Mouse (Mus musculus): Measurements from ENCODE around the gene Nyap1. TPM values are rescaled to one million over a fixed set of nuclear protein-coding genes. Genes with fewer than 3 reads are reported as not detected.

The Nyap1 gene
- polyA plus RNA-seq, 1 experiment = 3.6 TPM

DNA sequence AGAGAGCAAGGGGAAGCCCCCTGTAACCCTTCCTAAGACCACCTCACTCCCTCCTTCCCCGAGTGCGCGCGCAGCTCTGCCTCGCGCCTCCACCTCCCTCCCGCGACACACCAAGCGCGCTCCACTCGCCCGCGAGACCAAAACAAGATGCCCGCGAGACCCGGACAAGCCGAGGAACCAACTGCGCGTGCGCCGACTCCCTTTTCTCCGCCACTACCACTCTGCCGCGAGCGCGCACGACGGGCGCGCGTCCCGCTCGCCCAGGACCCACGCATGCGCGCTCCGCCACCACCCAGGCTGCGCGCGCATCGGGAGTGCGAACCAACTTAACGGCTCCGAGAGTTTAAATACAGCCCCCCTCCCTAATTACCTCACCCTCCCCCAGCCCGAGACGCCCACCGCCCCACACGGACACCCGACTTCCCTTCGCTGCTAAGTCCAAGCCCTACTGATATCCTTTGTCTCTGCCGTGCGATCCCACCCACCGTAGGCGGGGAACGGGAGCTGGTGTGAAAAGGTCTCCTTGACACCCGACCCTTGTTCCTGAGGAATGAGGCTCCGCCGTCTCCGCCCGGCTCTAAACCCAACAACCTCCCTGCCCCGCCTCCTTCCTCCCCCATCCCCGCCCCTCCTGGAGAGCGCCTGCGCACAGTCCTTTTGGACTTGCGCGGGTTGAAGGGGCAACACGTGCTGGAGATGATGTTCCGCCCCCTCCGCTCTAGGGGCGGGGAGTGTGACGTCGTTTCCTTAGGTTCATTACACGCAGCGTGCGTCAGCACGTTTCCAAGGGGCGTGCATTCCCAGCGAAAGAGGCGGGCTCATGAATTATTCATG, 44.9 kb upstream of the Nyap1 start:
- Histone ChIP-seq H3K4me3 (ENCODE audit: insufficient read depth, poor library complexity, severe bottlenecking) (peak overlapping the region; percentile 79), H3K79me3 (ENCODE audit: low read depth) (peaks cover 34% of the 10 kb centered on the region), H3K36me3 (ENCODE audit: control insufficient read depth, insufficient read depth) (peaks cover 39% of the 10 kb centered on the region), H3K27me3 (ENCODE audit: control insufficient read depth, insufficient read depth, insufficient read length) (no peaks in the 10 kb centered on the region), H3ac (ENCODE audit: control insufficient read depth, insufficient read length, low read depth) (peak overlapping the region; percentile 80), H3K79me2 (ENCODE audit: control insufficient read depth, insufficient read depth) (peaks cover 46% of the 10 kb centered on the region)
- peak; percentile 95 for TF ChIP-seq MAX (IDR thresholded peaks at IDR 0.05)
- no peak for TF ChIP-seq CTCF (IDR thresholded peaks at IDR 0.05; ENCODE audit: control insufficient read depth, insufficient read depth, insufficient read length)
- peak; percentile 89 for TF ChIP-seq USF1 (IDR thresholded peaks at IDR 0.05; ENCODE audit: low read depth)

DNA sequence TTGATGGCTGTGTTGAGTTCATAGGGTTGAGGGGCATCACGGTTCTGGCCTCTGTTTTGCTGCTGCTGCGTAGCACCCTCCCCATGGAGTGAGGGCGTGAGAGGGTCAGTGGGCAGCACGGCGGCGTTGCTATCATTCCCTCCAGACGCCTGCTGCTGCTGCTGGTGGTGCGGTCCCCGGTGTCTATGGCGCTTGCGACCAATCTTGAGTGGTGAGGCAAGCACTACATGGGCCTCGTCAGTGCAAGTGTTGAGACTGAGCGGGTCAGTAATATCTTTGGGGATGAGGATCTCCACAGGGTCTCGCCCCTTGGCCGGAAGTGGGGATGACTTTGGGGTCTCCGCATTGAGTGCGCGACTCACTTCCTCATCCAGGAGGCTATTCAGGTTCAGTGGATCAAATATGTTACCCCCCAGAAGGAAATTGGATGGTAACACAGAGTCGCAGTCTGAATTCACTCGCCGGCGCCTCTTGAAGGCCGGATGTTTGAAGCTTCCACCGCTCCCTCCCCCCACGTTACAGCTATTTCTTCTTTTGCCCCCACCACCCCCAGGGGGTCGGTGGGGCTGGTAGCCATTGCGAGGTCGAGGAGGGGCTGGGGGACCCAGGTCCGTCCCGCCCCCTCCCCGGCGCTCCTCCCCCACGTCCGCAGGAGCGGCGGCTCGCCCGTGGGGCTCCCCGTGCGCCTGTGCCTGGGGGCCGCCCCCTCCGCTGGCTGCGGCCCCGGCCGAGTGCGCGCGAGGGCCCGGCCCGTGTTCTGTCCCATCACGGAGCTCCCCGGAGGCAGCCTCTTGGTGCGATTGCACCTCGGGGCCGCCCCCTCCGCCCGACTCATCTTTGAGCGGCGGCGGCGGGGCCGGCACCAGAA, 44.0 kb upstream of the Nyap1 start:
- Histone ChIP-seq H3K4me3 (ENCODE audit: insufficient read depth, poor library complexity, severe bottlenecking) (peak overlapping the region; percentile 79), H3K27me3 (ENCODE audit: control insufficient read depth, insufficient read depth, insufficient read length) (no peaks in the 10 kb centered on the region), H3ac (ENCODE audit: control insufficient read depth, insufficient read length, low read depth) (peak overlapping the region; percentile 80), H3K79me3 (ENCODE audit: low read depth) (peaks cover 34% of the 10 kb centered on the region), H3K36me3 (ENCODE audit: control insufficient read depth, insufficient read depth) (peaks cover 47% of the 10 kb centered on the region), H3K79me2 (ENCODE audit: control insufficient read depth, insufficient read depth) (peaks cover 54% of the 10 kb centered on the region)
- TF ChIP-seq FOSL1 (IDR thresholded peaks at IDR 0.05; ENCODE audit: insufficient read depth, low read length, poor library complexity, severe bottlenecking) (no peak), MYOD1 (IDR thresholded peaks at IDR 0.05; ENCODE audit: control insufficient read depth, insufficient read length, low read depth) (no peak), CTCF (IDR thresholded peaks at IDR 0.05; ENCODE audit: control insufficient read depth, insufficient read depth, insufficient read length) (no peak), MAX (IDR thresholded peaks at IDR 0.05) (no peak), MYOG (IDR thresholded peaks at IDR 0.05; ENCODE audit: control insufficient read depth, extremely low read depth, insufficient read length) (no peak), USF1 (IDR thresholded peaks at IDR 0.05; ENCODE audit: low read depth) (no peak), CEBPB (IDR thresholded peaks at IDR 0.05; ENCODE audit: low read depth) (no peak)

DNA sequence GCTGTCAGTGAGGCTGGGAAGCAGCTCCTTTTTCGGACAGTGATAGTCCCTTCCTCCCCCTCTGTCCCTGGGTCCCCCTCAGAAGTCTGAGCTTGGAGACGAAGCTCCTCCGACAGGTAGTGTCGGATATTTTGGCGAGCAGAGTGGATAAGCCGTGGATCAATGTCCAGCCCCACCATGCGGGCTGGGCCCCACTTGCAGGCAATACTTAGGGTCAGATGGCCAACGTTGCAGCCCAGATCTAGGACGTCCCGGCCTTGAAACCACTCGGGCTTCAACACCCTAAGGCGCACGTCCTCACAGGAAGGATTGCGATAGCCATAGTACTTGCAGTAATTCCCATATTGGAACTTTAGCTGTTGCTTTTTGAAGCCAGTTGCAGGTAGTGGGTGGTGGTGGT, 43.1 kb upstream of the Nyap1 start:
- Histone ChIP-seq H3K79me3 (ENCODE audit: low read depth) (peaks cover 36% of the 10 kb centered on the region), H3K79me2 (ENCODE audit: control insufficient read depth, insufficient read depth) (peaks cover 62% of the 10 kb centered on the region), H3ac (ENCODE audit: control insufficient read depth, insufficient read length, low read depth) (peak overlapping the region; percentile 61), H3K36me3 (ENCODE audit: control insufficient read depth, insufficient read depth) (peaks cover 52% of the 10 kb centered on the region), H3K4me3 (ENCODE audit: insufficient read depth, poor library complexity, severe bottlenecking) (no peak overlapping the region), H3K27me3 (ENCODE audit: control insufficient read depth, insufficient read depth, insufficient read length) (no peaks in the 10 kb centered on the region)
- TF ChIP-seq CEBPB (IDR thresholded peaks at IDR 0.05; ENCODE audit: low read depth) (no peak), MYOD1 (IDR thresholded peaks at IDR 0.05; ENCODE audit: control insufficient read depth, insufficient read length, low read depth) (no peak), FOSL1 (IDR thresholded peaks at IDR 0.05; ENCODE audit: insufficient read depth, low read length, poor library complexity, severe bottlenecking) (no peak), MAX (IDR thresholded peaks at IDR 0.05) (no peak), MYOG (IDR thresholded peaks at IDR 0.05; ENCODE audit: control insufficient read depth, extremely low read depth, insufficient read length) (no peak), USF1 (IDR thresholded peaks at IDR 0.05; ENCODE audit: low read depth) (no peak), CTCF (IDR thresholded peaks at IDR 0.05; ENCODE audit: control insufficient read depth, insufficient read depth, insufficient read length) (no peak)

DNA sequence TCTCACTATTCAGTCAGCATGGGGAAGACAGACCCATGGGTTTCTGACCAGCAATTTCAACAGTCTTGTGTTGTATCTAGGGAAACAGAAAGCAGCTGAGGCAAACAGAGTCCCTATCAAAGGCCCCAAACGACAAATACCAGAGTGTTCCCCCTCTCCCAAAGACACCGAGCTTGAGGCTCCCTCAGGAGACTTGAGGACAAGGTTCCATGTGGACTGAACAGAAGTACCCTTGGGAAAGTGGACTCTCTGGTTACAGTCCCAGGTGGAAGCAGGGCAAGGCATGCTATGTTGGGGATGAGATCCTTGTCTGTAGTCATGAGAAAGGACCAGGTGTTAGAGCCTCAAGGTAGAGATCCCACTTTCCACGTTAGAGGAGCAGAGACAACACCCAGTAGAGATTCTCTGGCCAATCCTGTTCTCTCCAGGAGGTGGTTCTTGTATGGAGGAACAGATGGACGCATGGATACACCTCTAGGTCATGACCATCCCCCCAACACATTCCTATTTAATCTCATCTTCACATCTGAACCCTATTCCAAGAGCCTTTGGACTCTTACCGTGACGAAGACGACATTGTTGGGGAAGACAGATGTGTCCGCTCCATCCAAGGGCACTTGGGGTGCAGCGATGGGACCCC, 42.6 kb upstream of the Nyap1 start:
- Histone ChIP-seq H3K27me3 (ENCODE audit: control insufficient read depth, insufficient read depth, insufficient read length) (no peaks in the 10 kb centered on the region), H3K4me3 (ENCODE audit: insufficient read depth, poor library complexity, severe bottlenecking) (no peak overlapping the region)
- TF ChIP-seq MYOG (IDR thresholded peaks at IDR 0.05; ENCODE audit: control insufficient read depth, extremely low read depth, insufficient read length) (no peak), MYOD1 (IDR thresholded peaks at IDR 0.05; ENCODE audit: control insufficient read depth, insufficient read length, low read depth) (no peak), CEBPB (IDR thresholded peaks at IDR 0.05; ENCODE audit: low read depth) (no peak), MAX (IDR thresholded peaks at IDR 0.05) (no peak), CTCF (IDR thresholded peaks at IDR 0.05; ENCODE audit: control insufficient read depth, insufficient read depth, insufficient read length) (no peak), FOSL1 (IDR thresholded peaks at IDR 0.05; ENCODE audit: insufficient read depth, low read length, poor library complexity, severe bottlenecking) (no peak), USF1 (IDR thresholded peaks at IDR 0.05; ENCODE audit: low read depth) (no peak)

DNA sequence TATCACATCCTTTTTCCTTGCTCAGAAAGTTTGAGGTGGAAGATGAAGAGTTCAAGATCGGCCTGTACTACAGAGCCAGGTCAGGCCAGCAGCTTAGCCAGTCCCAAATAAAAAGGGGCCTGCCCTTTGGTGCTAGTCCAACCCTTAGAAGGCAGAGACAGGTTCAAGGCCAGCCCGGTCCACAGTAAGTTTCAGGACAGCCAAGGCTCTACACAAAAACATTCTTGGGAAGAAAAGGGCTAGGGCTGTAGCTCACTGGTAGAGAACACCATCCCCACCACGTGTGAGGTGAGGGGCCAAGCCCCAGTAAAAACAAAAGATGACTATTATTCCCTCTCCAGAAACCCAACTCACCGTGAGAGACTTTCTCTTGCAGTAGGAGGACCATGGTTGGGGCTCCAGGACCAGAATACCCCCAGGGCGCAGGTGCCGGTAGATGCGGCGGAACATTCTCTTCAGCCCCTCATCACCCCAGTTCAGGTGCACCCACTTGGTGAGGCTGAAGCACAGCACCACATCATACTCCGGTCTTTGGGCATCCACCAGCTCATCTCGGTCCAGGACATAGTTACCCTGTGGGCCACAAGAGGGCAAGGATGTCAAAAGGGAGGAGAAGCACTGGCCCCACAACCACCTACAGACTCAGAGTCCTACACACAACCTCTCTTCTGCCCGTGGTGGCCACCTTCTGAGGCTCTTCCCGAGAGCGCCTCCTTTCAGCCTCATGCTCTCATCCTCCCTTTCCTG, 41.5 kb upstream of the Nyap1 start:
- peak overlapping the region; percentile 7 for H3K4me3 ChIP-seq (ENCODE audit: insufficient read depth, poor library complexity, severe bottlenecking)
- H3ac ChIP-seq (ENCODE audit: control insufficient read depth, insufficient read length, low read depth) = no peak overlapping the region
- no peak for TF ChIP-seq USF1 (IDR thresholded peaks at IDR 0.05; ENCODE audit: low read depth)
- TF ChIP-seq FOSL1 (IDR thresholded peaks at IDR 0.05; ENCODE audit: insufficient read depth, low read length, poor library complexity, severe bottlenecking) = no peak
- no peak for TF ChIP-seq MYOG (IDR thresholded peaks at IDR 0.05; ENCODE audit: control insufficient read depth, extremely low read depth, insufficient read length)
- no peak for TF ChIP-seq CEBPB (IDR thresholded peaks at IDR 0.05; ENCODE audit: low read depth)
- no peak for TF ChIP-seq CTCF (IDR thresholded peaks at IDR 0.05; ENCODE audit: control insufficient read depth, insufficient read depth, insufficient read length)
- TF ChIP-seq MAX (IDR thresholded peaks at IDR 0.05) = no peak
- no peak for TF ChIP-seq MYOD1 (IDR thresholded peaks at IDR 0.05; ENCODE audit: control insufficient read depth, insufficient read length, low read depth)
- H3K27me3 ChIP-seq (ENCODE audit: control insufficient read depth, insufficient read depth, insufficient read length) = no peaks in the 10 kb centered on the region
- peaks cover 36% of the 10 kb centered on the region for H3K79me3 ChIP-seq (ENCODE audit: low read depth)
- peaks cover 64% of the 10 kb centered on the region for H3K79me2 ChIP-seq (ENCODE audit: control insufficient read depth, insufficient read depth)
- H3K36me3 ChIP-seq (ENCODE audit: control insufficient read depth, insufficient read depth) = peaks cover 52% of the 10 kb centered on the region

More for the DNA sequence above, 42.6 kb upstream of the Nyap1 start:
- Histone ChIP-seq H3K79me2 (ENCODE audit: control insufficient read depth, insufficient read depth) (peaks cover 64% of the 10 kb centered on the region), H3K36me3 (ENCODE audit: control insufficient read depth, insufficient read depth) (peaks cover 52% of the 10 kb centered on the region), H3K79me3 (ENCODE audit: low read depth) (peaks cover 36% of the 10 kb centered on the region), H3ac (ENCODE audit: control insufficient read depth, insufficient read length, low read depth) (no peak overlapping the region)
